Mouse (Mus musculus) erythroblast, embryonic 14.5 days (primary cell): ENCODE data around the gene Gm47995. TPM values are rescaled to one million over a fixed set of nuclear protein-coding genes. Genes with fewer than 3 reads are reported as not detected.
"Not testable (repeated sequence)": the region's sequence is repeated elsewhere in the genome, so short reads cannot be mapped to it uniquely, and the experiment has no call there.

ENCODE experiments used
- H3K27me3 ChIP-seq: 2 replicates; pipeline ENCODE4 v1.6.1; 2012; ENCODE audit warnings: inconsistent platforms; ENCODE audit not compliant: control insufficient read depth
- H3K36me3 ChIP-seq: 2 replicates; pipeline ENCODE4 v1.6.1; 2012; ENCODE audit warnings: mild to moderate bottlenecking, inconsistent platforms; ENCODE audit not compliant: control insufficient read depth
- H3K4me1 ChIP-seq: 2 replicates; pipeline ENCODE4 v1.6.1; 2012; ENCODE audit warnings: inconsistent platforms; ENCODE audit not compliant: control insufficient read depth
- H3K4me3 ChIP-seq: replicated peaks from 2 replicates; pipeline ENCODE3; 2012; ENCODE audit warnings: moderate library complexity, mild to moderate bottlenecking, inconsistent platforms
- H3K9me3 ChIP-seq: 2 replicates; pipeline ENCODE4 v1.6.1; 2012; ENCODE audit warnings: low read length, inconsistent platforms, mixed read lengths; ENCODE audit not compliant: control insufficient read depth
- GATA1 ChIP-seq: IDR thresholded peaks from 2 replicates; pipeline ENCODE4 v1.6.1; 2012; ENCODE audit warnings: low read length, inconsistent platforms, mixed read lengths
- TAL1 ChIP-seq: IDR thresholded peaks from 3 replicates; pipeline ENCODE4 v1.6.1; 2012; ENCODE audit warnings: low read length, inconsistent platforms, mixed read lengths
- polyA plus RNA-seq: library from polyadenylated mRNA; stranded (reverse); fragments of >175 nt; gene quantifications from 2 replicates; pipeline ENCODE4 v1.2.3, GENCODE M21; 2012

The Gm47995 gene
- polyA plus RNA-seq, 1 experiment = not detected

GRCm38 (mm10) chr1:151188469-151188868 is 9.8 kb upstream of the Gm47995 start:
- Histone ChIP-seq H3K9me3 (no peaks in the 10 kb centered on the region), H3K27me3 (no peaks in the 10 kb centered on the region), H3K4me3 (no peak overlapping the region)

GRCm38 (mm10) chr1:151192075-151192474 is 6.2 kb upstream of the Gm47995 start, which contains the start of gene Gm8947:
Gene Gm8947 (plus strand): TSS chr1:151192376.
- not testable (repeated sequence) for H3K9me3 ChIP-seq, H3K27me3 ChIP-seq, H3K36me3 ChIP-seq, H3K4me1 ChIP-seq, H3K4me3 ChIP-seq

More at GRCm38 (mm10) chr1:151188469-151188868, 9.8 kb upstream of the Gm47995 start:
- H3K4me1 ChIP-seq = no peaks in the 10 kb centered on the region
- TF ChIP-seq GATA1 (no peak), TAL1 (no peak)
- no peaks in the 10 kb centered on the region for H3K36me3 ChIP-seq

- H3K27me3 ChIP-seq, H3K4me1 ChIP-seq, H3K36me3 ChIP-seq, H3K9me3 ChIP-seq, H3K4me3 ChIP-seq: not testable (repeated sequence)
These were observed 5.5 kb upstream of the Gm47995 start for GRCm38 (mm10) chr1:151192739-151193138.

- not testable (repeated sequence) for H3K4me1 ChIP-seq, H3K27me3 ChIP-seq, H3K36me3 ChIP-seq, H3K9me3 ChIP-seq, H3K4me3 ChIP-seq
These were observed 2.3 kb upstream of the Gm47995 start for GRCm38 (mm10) chr1:151195986-151196385.

- not testable (repeated sequence) for H3K4me1 ChIP-seq, H3K27me3 ChIP-seq, H3K9me3 ChIP-seq, H3K36me3 ChIP-seq, H3K4me3 ChIP-seq
These were observed 1.6 kb upstream of the Gm47995 start for GRCm38 (mm10) chr1:151196690-151197089.

GRCm38 (mm10) chr1:151200620-151201019 is 2.4 kb downstream of the Gm47995 start:
- not testable (repeated sequence) for H3K36me3 ChIP-seq, H3K4me1 ChIP-seq, H3K4me3 ChIP-seq, H3K27me3 ChIP-seq, H3K9me3 ChIP-seq

GRCm38 (mm10) chr1:151202771-151203170 is 4.5 kb downstream of the Gm47995 start:
- H3K27me3 ChIP-seq, H3K4me1 ChIP-seq, H3K4me3 ChIP-seq, H3K9me3 ChIP-seq, H3K36me3 ChIP-seq: not testable (repeated sequence)

GRCm38 (mm10) chr1:151203818-151204217 is 5.6 kb downstream of the Gm47995 start, which contains the start of gene 3110040M04Rik:
Gene 3110040M04Rik (plus strand): TSS chr1:151204121.
- not testable (repeated sequence) for H3K4me3 ChIP-seq, H3K9me3 ChIP-seq, H3K4me1 ChIP-seq, H3K27me3 ChIP-seq, H3K36me3 ChIP-seq

GRCm38 (mm10) chr1:151208493-151208892 is 10.2 kb downstream of the Gm47995 start:
- H3K27me3 ChIP-seq, H3K36me3 ChIP-seq, H3K4me3 ChIP-seq, H3K9me3 ChIP-seq, H3K4me1 ChIP-seq: not testable (repeated sequence)

GRCm38 (mm10) chr1:151208944-151209343 is 10.7 kb downstream of the Gm47995 start:
- H3K9me3 ChIP-seq, H3K36me3 ChIP-seq: not testable (repeated sequence)

GRCm38 (mm10) chr1:151209824-151210355 is 11.6 kb downstream of the Gm47995 start, which contains the start of gene Gm47996:
Gene Gm47996 (plus strand): TSS chr1:151210131.
- H3K36me3 ChIP-seq, H3K9me3 ChIP-seq, H3K4me3 ChIP-seq, H3K4me1 ChIP-seq: not testable (repeated sequence)
- H3K27me3 ChIP-seq = peaks cover 11% of the 10 kb centered on the region

More at GRCm38 (mm10) chr1:151208944-151209343, 10.7 kb downstream of the Gm47995 start:
- H3K27me3 ChIP-seq, H3K4me3 ChIP-seq, H3K4me1 ChIP-seq: not testable (repeated sequence)

- peaks cover 11% of the 10 kb centered on the region for H3K27me3 ChIP-seq
- not testable (repeated sequence) for H3K4me3 ChIP-seq, H3K36me3 ChIP-seq, H3K9me3 ChIP-seq, H3K4me1 ChIP-seq
These were observed 13.4 kb downstream of the Gm47995 start for GRCm38 (mm10) chr1:151211666-151212065.
